Mouse (Mus musculus): ENCODE measurements around the gene Nrxn1. TPM values are rescaled to one million over a fixed set of nuclear protein-coding genes. Genes with fewer than 3 reads are reported as not detected.

Nrxn1 gene
- polyA plus RNA-seq, 1 experiment from 2014 or later = 1.9 TPM

DNA sequence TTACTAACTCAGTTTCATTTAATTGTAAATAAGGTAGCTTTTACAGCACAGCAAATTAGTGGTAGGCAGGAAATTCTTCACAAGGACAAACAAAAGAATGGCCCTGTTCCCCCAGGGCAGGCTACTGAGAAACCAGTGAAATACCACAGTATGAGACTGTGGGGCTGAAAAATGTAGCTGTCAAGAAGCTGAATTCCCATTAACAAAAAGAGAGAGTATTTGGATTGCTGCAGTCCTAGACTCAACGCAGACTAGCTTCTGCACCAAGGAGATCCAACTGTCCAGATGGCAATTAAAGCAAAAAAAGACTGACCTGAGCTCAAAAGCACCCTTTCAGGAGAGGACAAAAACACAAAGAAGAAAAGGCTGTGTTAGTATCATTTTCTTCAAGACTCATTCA lies 324.7 kb downstream of the Nrxn1 start:
- no peak overlapping the region for H3K4me3 ChIP-seq (ENCODE audit: low read depth, low read length)
- no peak overlapping the region for H3K9ac ChIP-seq (ENCODE audit: low read length)
- DNase-seq (ENCODE audit: low spot score) (no peak), ATAC-seq (ENCODE audit: low FRiP score, low TSS enrichment) (no peak)
- no peaks in the 10 kb centered on the region for H3K27me3 ChIP-seq (ENCODE audit: control insufficient read depth, insufficient read depth, low read length)
- H3K9me3 ChIP-seq (ENCODE audit: control insufficient read depth, low read length) = no peaks in the 10 kb centered on the region
- no peak overlapping the region for H3K27ac ChIP-seq (replicated peaks)
- TF ChIP-seq CTCF (IDR thresholded peaks at IDR 0.05; ENCODE audit: low read depth) (no peak), EP300 (optimal IDR thresholded peaks at IDR 0.05) (no peak)
- H3K4me2 ChIP-seq (replicated peaks; ENCODE audit: low read depth) = no peak overlapping the region
- no peaks in the 10 kb centered on the region for H3K4me1 ChIP-seq (replicated peaks; ENCODE audit: control insufficient read depth, insufficient read depth)
- WGBS = 19% methylated on average over 1 of the region's 1 CpGs
- no peaks in the 10 kb centered on the region for H3K36me3 ChIP-seq (ENCODE audit: control insufficient read depth, insufficient read depth, low read length)

DNA sequence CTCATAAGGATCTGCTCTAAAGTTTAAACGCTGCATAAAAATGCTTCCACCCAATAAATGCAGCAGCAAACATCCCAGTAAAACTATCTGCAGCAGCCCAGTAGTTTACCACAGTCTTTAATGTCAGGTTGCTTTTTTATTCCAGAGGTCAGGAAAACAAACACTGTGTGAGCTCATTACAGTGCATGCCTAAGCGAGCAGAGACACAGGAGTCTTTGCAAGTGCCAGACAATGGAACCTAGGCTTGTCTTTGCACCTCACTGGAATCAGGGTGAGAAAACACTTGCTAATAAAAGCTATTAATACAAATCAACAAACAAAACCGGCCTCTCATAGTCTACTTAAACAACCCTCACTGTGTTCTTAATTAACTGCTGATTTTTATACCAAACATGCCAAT lies 365.7 kb downstream of the Nrxn1 start:
- TF ChIP-seq EP300 (optimal IDR thresholded peaks at IDR 0.05) (no peak), CTCF (IDR thresholded peaks at IDR 0.05; ENCODE audit: low read depth) (no peak)
- ATAC-seq (ENCODE audit: low FRiP score, low TSS enrichment) = no peak
- WGBS = 40% methylated on average over 3 of the region's 3 CpGs

DNA sequence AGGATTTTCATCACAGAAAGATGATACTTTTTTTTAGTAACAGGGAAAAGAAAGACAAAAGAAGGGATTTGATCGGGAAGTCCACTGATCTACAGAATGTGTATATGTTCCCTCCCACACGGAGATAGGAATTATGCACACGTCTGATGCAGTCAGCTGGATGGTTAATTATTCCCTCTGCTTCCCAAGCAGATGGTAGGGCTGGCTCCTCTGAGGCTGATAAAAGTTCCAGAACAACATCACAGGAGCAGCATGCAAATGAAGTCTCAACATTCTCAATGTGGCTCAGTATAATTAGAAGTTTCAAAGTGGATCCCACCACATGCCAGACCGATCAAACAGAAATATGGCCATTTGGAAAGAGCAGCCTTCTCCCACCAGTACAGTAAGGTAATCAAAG lies 388.1 kb downstream of the Nrxn1 start:
- H3K9me3 ChIP-seq (ENCODE audit: control insufficient read depth, low read length) = no peaks in the 10 kb centered on the region
- no peak for ATAC-seq (ENCODE audit: low FRiP score, low TSS enrichment)

More for the DNA sequence above, 365.7 kb downstream of the Nrxn1 start:
- Histone ChIP-seq H3K36me3 (ENCODE audit: control insufficient read depth, insufficient read depth, low read length) (no peaks in the 10 kb centered on the region), H3K9ac (ENCODE audit: low read length) (no peak overlapping the region), H3K4me1 (replicated peaks; ENCODE audit: control insufficient read depth, insufficient read depth) (no peaks in the 10 kb centered on the region), H3K4me2 (replicated peaks; ENCODE audit: low read depth) (no peak overlapping the region), H3K27me3 (ENCODE audit: control insufficient read depth, insufficient read depth, low read length) (no peaks in the 10 kb centered on the region), H3K27ac (replicated peaks) (no peak overlapping the region), H3K4me3 (ENCODE audit: low read depth, low read length) (no peak overlapping the region), H3K9me3 (ENCODE audit: control insufficient read depth, low read length) (no peaks in the 10 kb centered on the region)
- no peak for DNase-seq (ENCODE audit: low spot score)

DNA sequence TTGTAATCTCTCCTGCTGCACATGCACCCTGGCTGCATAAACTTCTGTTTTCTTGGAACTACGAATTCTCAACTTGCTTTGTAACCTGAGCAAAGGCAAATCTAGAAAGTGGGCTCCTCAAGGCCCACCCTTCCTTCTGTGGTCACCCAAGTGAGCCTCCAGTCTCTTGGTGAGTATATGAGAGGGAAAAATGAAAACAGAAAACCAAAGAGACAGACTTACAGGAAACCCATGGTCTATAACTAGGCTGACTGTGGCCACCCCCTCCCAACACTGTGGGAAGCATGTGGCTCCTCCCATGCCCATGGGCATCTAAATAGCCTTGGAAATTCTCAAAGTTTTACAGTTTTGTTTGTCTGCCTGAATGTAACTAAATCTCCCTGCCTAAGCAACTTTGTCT lies 390.2 kb downstream of the Nrxn1 start:
- no peak overlapping the region for H3K27ac ChIP-seq (replicated peaks)
- DNase-seq (ENCODE audit: low spot score) (no peak), ATAC-seq (ENCODE audit: low FRiP score, low TSS enrichment) (no peak)
- no peak for TF ChIP-seq EP300 (optimal IDR thresholded peaks at IDR 0.05)
- TF ChIP-seq CTCF (IDR thresholded peaks at IDR 0.05; ENCODE audit: low read depth) = no peak
- no peaks in the 10 kb centered on the region for H3K9me3 ChIP-seq (ENCODE audit: control insufficient read depth, low read length)
- no peak overlapping the region for H3K9ac ChIP-seq (ENCODE audit: low read length)
- WGBS = 73% methylated on average over 1 of the region's 1 CpGs
- no peaks in the 10 kb centered on the region for H3K4me1 ChIP-seq (replicated peaks; ENCODE audit: control insufficient read depth, insufficient read depth)
- no peaks in the 10 kb centered on the region for H3K36me3 ChIP-seq (ENCODE audit: control insufficient read depth, insufficient read depth, low read length)
- H3K4me3 ChIP-seq (ENCODE audit: low read depth, low read length) = no peak overlapping the region
- H3K27me3 ChIP-seq (ENCODE audit: control insufficient read depth, insufficient read depth, low read length) = no peaks in the 10 kb centered on the region
- H3K4me2 ChIP-seq (replicated peaks; ENCODE audit: low read depth) = no peak overlapping the region

More for the DNA sequence above, 388.1 kb downstream of the Nrxn1 start:
- H3K36me3 ChIP-seq (ENCODE audit: control insufficient read depth, insufficient read depth, low read length) = no peaks in the 10 kb centered on the region
- DNase-seq (ENCODE audit: low spot score) = no peak
- H3K9ac ChIP-seq (ENCODE audit: low read length) = no peak overlapping the region
- no peak overlapping the region for H3K4me3 ChIP-seq (ENCODE audit: low read depth, low read length)
- no peak overlapping the region for H3K27ac ChIP-seq (replicated peaks)
- no peaks in the 10 kb centered on the region for H3K4me1 ChIP-seq (replicated peaks; ENCODE audit: control insufficient read depth, insufficient read depth)
- TF ChIP-seq EP300 (optimal IDR thresholded peaks at IDR 0.05) (no peak), CTCF (IDR thresholded peaks at IDR 0.05; ENCODE audit: low read depth) (no peak)
- no peak overlapping the region for H3K4me2 ChIP-seq (replicated peaks; ENCODE audit: low read depth)
- WGBS = 80% methylated on average over 4 of the region's 4 CpGs
- H3K27me3 ChIP-seq (ENCODE audit: control insufficient read depth, insufficient read depth, low read length) = no peaks in the 10 kb centered on the region

DNA sequence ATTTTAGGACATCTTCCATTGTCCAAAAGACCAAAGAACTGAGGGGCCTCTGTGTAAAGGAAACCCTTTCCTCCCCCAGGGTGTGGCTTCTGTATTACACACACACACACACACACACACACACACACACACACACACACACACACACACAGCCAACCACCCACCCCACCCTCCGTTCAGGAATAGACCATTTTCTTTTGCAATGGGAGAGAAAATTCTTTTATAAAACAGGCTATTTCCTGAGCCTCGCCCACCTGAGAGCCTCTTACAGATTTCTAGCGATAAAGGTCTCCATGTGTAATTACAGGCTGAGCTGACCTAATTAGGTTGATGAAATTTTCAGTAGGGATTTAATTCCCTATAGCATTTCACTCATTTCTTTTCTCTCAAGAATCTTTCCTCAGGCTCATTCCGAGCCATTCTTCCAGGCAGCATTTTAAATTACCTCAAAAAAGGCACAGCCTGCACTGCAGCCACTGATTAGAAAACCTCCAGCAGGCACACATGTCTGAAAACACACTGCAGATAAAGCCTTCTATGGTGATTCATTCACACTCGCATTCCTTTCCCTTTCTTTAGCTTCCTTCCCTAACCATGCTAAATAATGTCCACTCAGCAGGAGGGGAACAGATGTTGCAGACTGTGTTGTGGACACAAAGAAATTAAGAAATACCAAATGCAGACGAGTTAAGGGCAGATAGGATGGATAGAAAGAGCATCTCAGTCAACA lies 396.6 kb downstream of the Nrxn1 start:
- Histone ChIP-seq H3K4me2 (replicated peaks; ENCODE audit: low read depth) (no peak overlapping the region), H3K9ac (ENCODE audit: low read length) (no peak overlapping the region), H3K4me1 (replicated peaks; ENCODE audit: control insufficient read depth, insufficient read depth) (no peaks in the 10 kb centered on the region), H3K36me3 (ENCODE audit: control insufficient read depth, insufficient read depth, low read length) (no peaks in the 10 kb centered on the region), H3K27me3 (ENCODE audit: control insufficient read depth, insufficient read depth, low read length) (no peaks in the 10 kb centered on the region), H3K27ac (replicated peaks) (no peak overlapping the region), H3K9me3 (ENCODE audit: control insufficient read depth, low read length) (no peaks in the 10 kb centered on the region), H3K4me3 (ENCODE audit: low read depth, low read length) (no peak overlapping the region)
- ATAC-seq (ENCODE audit: low FRiP score, low TSS enrichment) = no peak
- DNase-seq (ENCODE audit: low spot score) = no peak
- 33% methylated on average over 6 of the region's 6 CpGs for WGBS
- TF ChIP-seq EP300 (optimal IDR thresholded peaks at IDR 0.05) (no peak), CTCF (IDR thresholded peaks at IDR 0.05; ENCODE audit: low read depth) (no peak)

DNA sequence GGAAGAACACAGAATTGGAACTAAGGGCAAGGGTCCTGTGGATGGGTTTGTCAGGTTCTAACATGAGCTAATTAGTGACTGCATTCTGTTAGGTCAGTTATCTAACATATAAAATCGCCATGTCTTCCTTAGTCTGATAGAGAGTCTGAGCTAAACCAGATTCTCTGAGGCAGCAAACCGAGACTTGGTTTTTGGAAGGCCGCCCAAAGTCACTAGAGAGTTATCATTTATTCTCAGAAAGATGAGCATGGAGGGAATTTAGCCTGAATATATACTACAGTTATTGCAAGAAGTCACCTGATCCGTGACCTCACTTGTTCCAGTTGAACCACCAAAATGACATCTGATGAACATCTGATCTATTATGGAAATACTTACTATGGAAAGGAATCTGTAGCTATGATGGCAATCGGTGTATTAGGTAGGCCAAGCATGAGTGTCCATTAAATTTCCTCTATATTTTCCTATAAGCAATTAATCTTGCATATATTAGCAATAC lies 397.7 kb downstream of the Nrxn1 start:
- WGBS = 78% methylated on average over 5 of the region's 5 CpGs
- ATAC-seq (ENCODE audit: low FRiP score, low TSS enrichment) = no peak
- TF ChIP-seq CTCF (IDR thresholded peaks at IDR 0.05; ENCODE audit: low read depth) (no peak), EP300 (optimal IDR thresholded peaks at IDR 0.05) (no peak)

More for the DNA sequence above, 397.7 kb downstream of the Nrxn1 start:
- no peak for DNase-seq (ENCODE audit: low spot score)
- H3K27me3 ChIP-seq (ENCODE audit: control insufficient read depth, insufficient read depth, low read length) = no peaks in the 10 kb centered on the region
- H3K4me3 ChIP-seq (ENCODE audit: low read depth, low read length) = no peak overlapping the region
- no peaks in the 10 kb centered on the region for H3K36me3 ChIP-seq (ENCODE audit: control insufficient read depth, insufficient read depth, low read length)
- H3K9me3 ChIP-seq (ENCODE audit: control insufficient read depth, low read length) = no peaks in the 10 kb centered on the region
- H3K4me1 ChIP-seq (replicated peaks; ENCODE audit: control insufficient read depth, insufficient read depth) = no peaks in the 10 kb centered on the region
- H3K4me2 ChIP-seq (replicated peaks; ENCODE audit: low read depth) = no peak overlapping the region
- no peak overlapping the region for H3K27ac ChIP-seq (replicated peaks)
- H3K9ac ChIP-seq (ENCODE audit: low read length) = no peak overlapping the region
